Mouse (Mus musculus): ENCODE results near the gene Rabgef1. TPM values are rescaled to one million over a fixed set of nuclear protein-coding genes. Genes with fewer than 3 reads are reported as not detected.
A peak's percentile ranks its signal among the peaks of the same experiment; 100 is the strongest.

Rabgef1 gene
- total RNA-seq, 2 experiments from 2014 or later, result 48.8 to 51.1 TPM

GRCm38 (mm10) chr5:130145961-130146360 is 25.6 kb upstream of the Rabgef1 start:
- Histone ChIP-seq H3K4me3 (peak overlapping the region; percentile 96), H3K27ac (no peak overlapping the region)
- TF ChIP-seq CTCF (conservative IDR thresholded peaks at IDR 0.05), result no peak
- peak in 1 of 2 experiments; percentile 23 for DNase-seq (ENCODE audit: low spot score in 2 of 2)

GRCm38 (mm10) chr5:130149726-130150310 is 21.8 kb upstream of the Rabgef1 start:
- TF ChIP-seq CTCF (conservative IDR thresholded peaks at IDR 0.05), result no peak
- DNase-seq (ENCODE audit: low spot score in 2 of 2), result no peak
- Histone ChIP-seq H3K4me3 (no peak overlapping the region), H3K27ac (peak overlapping the region; percentile 12; the same call in 1 of the 2 replicates)

- Histone ChIP-seq H3K4me3 (no peak overlapping the region), H3K27ac (no peak overlapping the region)
- DNase-seq (ENCODE audit: low spot score in 2 of 2), result no peak
- no peak for TF ChIP-seq CTCF (conservative IDR thresholded peaks at IDR 0.05)
These were observed 17.3 kb upstream of the Rabgef1 start for GRCm38 (mm10) chr5:130154286-130154685.

- Histone ChIP-seq H3K4me3 (no peak overlapping the region), H3K27ac (no peak overlapping the region)
- DNase-seq (ENCODE audit: low spot score in 2 of 2), result no peak
- TF ChIP-seq CTCF (conservative IDR thresholded peaks at IDR 0.05), result no peak
These were observed 13.1 kb upstream of the Rabgef1 start for GRCm38 (mm10) chr5:130158545-130158944.

- H3K27ac ChIP-seq, result no peak overlapping the region
- DNase-seq (ENCODE audit: low spot score in 2 of 2), result no peak
- no peak for TF ChIP-seq CTCF (conservative IDR thresholded peaks at IDR 0.05)
- no peak overlapping the region for H3K4me3 ChIP-seq
These were observed 11.8 kb upstream of the Rabgef1 start for GRCm38 (mm10) chr5:130159761-130160201.

- H3K27ac ChIP-seq, result no peak overlapping the region
- H3K4me3 ChIP-seq, result no peak overlapping the region
- DNase-seq (ENCODE audit: low spot score in 2 of 2), result peak; percentile 77 to 81
- TF ChIP-seq CTCF (conservative IDR thresholded peaks at IDR 0.05), result peak; percentile 89
These were observed 7.9 kb upstream of the Rabgef1 start for GRCm38 (mm10) chr5:130163670-130164069.

GRCm38 (mm10) chr5:130165213-130165612 is 6.4 kb upstream of the Rabgef1 start:
- Histone ChIP-seq H3K4me3 (no peak overlapping the region), H3K27ac (no peak overlapping the region)
- no peak for TF ChIP-seq CTCF (conservative IDR thresholded peaks at IDR 0.05)
- no peak for DNase-seq (ENCODE audit: low spot score in 2 of 2)

- DNase-seq (ENCODE audit: low spot score in 2 of 2), result no peak
- TF ChIP-seq CTCF (conservative IDR thresholded peaks at IDR 0.05), result no peak
- H3K27ac ChIP-seq, result no peak overlapping the region
- no peak overlapping the region for H3K4me3 ChIP-seq
These were observed 2.5 kb upstream of the Rabgef1 start for GRCm38 (mm10) chr5:130169109-130169508.

GRCm38 (mm10) chr5:130170666-130171422 is 754 bp upstream of the Rabgef1 start:
- peak overlapping the region; percentile 98 for H3K27ac ChIP-seq
- peak overlapping the region; percentile 83 for H3K4me3 ChIP-seq
- no peak for DNase-seq (ENCODE audit: low spot score in 2 of 2)
- no peak for TF ChIP-seq CTCF (conservative IDR thresholded peaks at IDR 0.05)

GRCm38 (mm10) chr5:130171956-130172601 is 481 bp downstream of the Rabgef1 start:
- DNase-seq (ENCODE audit: low spot score in 2 of 2), result no peak
- peak overlapping the region; percentile 98 for H3K27ac ChIP-seq
- peak overlapping the region; percentile 83 for H3K4me3 ChIP-seq
- TF ChIP-seq CTCF (conservative IDR thresholded peaks at IDR 0.05), result no peak

- TF ChIP-seq CTCF (conservative IDR thresholded peaks at IDR 0.05), result no peak
- no peak for DNase-seq (ENCODE audit: low spot score in 2 of 2)
- H3K27ac ChIP-seq, result no peak overlapping the region
- peak overlapping the region; percentile 83 for H3K4me3 ChIP-seq
These were observed 1.4 kb downstream of the Rabgef1 start for GRCm38 (mm10) chr5:130173012-130173411.

GRCm38 (mm10) chr5:130177871-130178270 is 6.3 kb downstream of the Rabgef1 start:
- H3K4me3 ChIP-seq, result no peak overlapping the region
- TF ChIP-seq CTCF (conservative IDR thresholded peaks at IDR 0.05), result no peak

GRCm38 (mm10) chr5:130180362-130180761 is 8.8 kb downstream of the Rabgef1 start:
- DNase-seq (ENCODE audit: low spot score in 2 of 2), result no peak
- H3K27ac ChIP-seq, result no peak overlapping the region
- peak; percentile 25 for TF ChIP-seq CTCF (conservative IDR thresholded peaks at IDR 0.05)
- no peak overlapping the region for H3K4me3 ChIP-seq

More at GRCm38 (mm10) chr5:130177871-130178270, 6.3 kb downstream of the Rabgef1 start:
- no peak overlapping the region for H3K27ac ChIP-seq
- no peak for DNase-seq (ENCODE audit: low spot score in 2 of 2)

Measured in layer of hippocampus, adult 2 months (tissue).